Mouse (Mus musculus) hindbrain, postnatal 0 days (tissue): ENCODE measurements around the gene Mmp28. TPM values are rescaled to one million over a fixed set of nuclear protein-coding genes. Genes with fewer than 3 reads are reported as not detected.

Experiments used
- ATAC-seq: fragments of 200-750 bp; cut with Nextera tagmentation; 2 replicates; pipeline ENCODE4 v1.8.0; 2017; ENCODE audit warnings: mild to moderate bottlenecking, moderate TSS enrichment, moderate library complexity
- DNase-seq: peaks from one replicate; pipeline ENCODE4 v3.0.0-alpha.2; 2015; ENCODE audit warnings: low spot score
- H3K27ac ChIP-seq: fragments of 300-500 bp; sonication (generic); 2 replicates; pipeline ENCODE4 v1.5.1; 2014; ENCODE audit warnings: mild to moderate bottlenecking
- H3K27me3 ChIP-seq: fragments of 300-500 bp; sonication (generic); 2 replicates; pipeline ENCODE4 v1.6.1; 2014; ENCODE audit warnings: low read length, mixed read lengths; ENCODE audit not compliant: insufficient read depth
- H3K36me3 ChIP-seq: fragments of 300-500 bp; sonication (generic); 2 replicates; pipeline ENCODE4 v1.6.1; 2014; ENCODE audit warnings: low read length, mixed read lengths; ENCODE audit not compliant: insufficient read depth
- H3K4me1 ChIP-seq: fragments of 300-500 bp; sonication (generic); 2 replicates; pipeline ENCODE4 v1.6.1; 2014; ENCODE audit warnings: antibody characterized with exemption, low read length, mixed read lengths; ENCODE audit not compliant: insufficient read depth
- H3K4me2 ChIP-seq: fragments of 300-500 bp; sonication (generic); 2 replicates; pipeline ENCODE4 v1.6.1; 2014; ENCODE audit warnings: low read depth, mild to moderate bottlenecking, low read length, moderate library complexity, mixed read lengths
- H3K4me3 ChIP-seq: fragments of 300-500 bp; sonication (generic); 2 replicates; pipeline ENCODE4 v1.5.1; 2014; ENCODE audit warnings: low read length
- H3K9ac ChIP-seq: fragments of 300-500 bp; sonication (generic); replicated peaks from 2 replicates; pipeline ENCODE4 v1.6.1; 2014; ENCODE audit warnings: mild to moderate bottlenecking, low read length, moderate library complexity, mixed read lengths
- H3K9me3 ChIP-seq: fragments of 300-500 bp; sonication (generic); 2 replicates; pipeline ENCODE4 v1.6.1; 2016; ENCODE audit warnings: low read length, mixed read lengths
- CTCF ChIP-seq: IDR thresholded peaks from 2 replicates; pipeline ENCODE4 v1.5.1; 2016; ENCODE audit warnings: antibody characterized with exemption, control low read depth, low read depth
- WGBS: fragments of 180-500 bp; shearing (Covaris S2); extraction: QIAGEN DNeasy Blood & Tissue Kit; methylation state at CpG from one replicate; pipeline ENCODE4 v1.1.7; 2014; 5-methylcytosine and 5-hydroxymethylcytosine counted together
- polyA plus RNA-seq: library from polyadenylated mRNA; unstranded; fragments of >200 nt; fragmentation: Nextera tagmentation; extraction: Ambion mirVana; gene quantifications from 2 replicates; pipeline ENCODE4 v1.2.1, GENCODE M21; 2015
- total RNA-seq: library from RNA; depleted of rRNA; stranded (reverse); fragments of >200 nt; gene quantifications from 2 replicates; pipeline ENCODE4 v1.2.3, GENCODE M21; 2014

Gene Mmp28
- total and polyA plus RNA-seq, 2 experiments from 2014 or later = 2.6 to 9.1 TPM

DNA sequence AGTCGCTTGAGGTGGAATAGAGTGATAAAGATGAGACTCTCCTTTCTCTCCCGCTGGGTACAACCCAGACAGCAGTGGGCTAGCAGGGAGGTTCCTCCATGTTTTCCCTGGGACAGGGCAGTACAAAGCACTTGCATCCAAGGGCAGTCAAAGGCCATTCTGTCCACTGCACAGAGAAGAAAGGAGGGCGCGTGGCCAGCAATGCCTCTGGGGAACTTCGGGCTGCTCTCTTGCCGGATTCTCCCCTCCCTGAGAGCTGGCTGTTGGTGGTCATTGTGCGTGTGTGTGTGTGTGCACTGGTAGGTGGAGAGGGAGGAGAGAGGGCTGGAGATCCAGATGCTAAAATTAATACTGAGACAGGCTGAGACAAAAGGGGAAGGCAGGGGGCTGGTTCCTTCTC, 21.6 kb downstream of the Mmp28 start:
- ATAC-seq = no peak
- H3K4me2 ChIP-seq = peak overlapping the region; percentile 73

GRCm38 (mm10) chr11:83440081-83441064, 22.5 kb downstream of the Mmp28 start:
- Histone ChIP-seq H3K9me3 (no peaks in the 10 kb centered on the region), H3K4me2 (peak overlapping the region; percentile 73), H3K4me3 (peak overlapping the region; percentile 58), H3K36me3 (no peaks in the 10 kb centered on the region), H3K4me1 (0 out of 2 replicates have a peak, but pooled peaks cover 3% of the 10 kb centered on the region), H3K9ac (peak overlapping the region; percentile 43), H3K27ac (no peak overlapping the region), H3K27me3 (peaks cover 25% of the 10 kb centered on the region)
- ATAC-seq (peak; percentile 93), DNase-seq (peak; percentile 97)
- peak; percentile 98 for TF ChIP-seq CTCF
- under 1% methylated on average over 61 of the region's 75 CpGs for WGBS

More for the DNA sequence above, 21.6 kb downstream of the Mmp28 start:
- 33% methylated on average over 7 of the region's 7 CpGs for WGBS
- no peak overlapping the region for H3K27ac ChIP-seq
- H3K9ac ChIP-seq = no peak overlapping the region
- 0 out of 2 replicates have a peak, but pooled peaks cover 3% of the 10 kb centered on the region for H3K4me1 ChIP-seq
- peak overlapping the region; percentile 58; the same call in 1 of the 2 replicates for H3K4me3 ChIP-seq
- no peaks in the 10 kb centered on the region for H3K9me3 ChIP-seq
- no peaks in the 10 kb centered on the region for H3K36me3 ChIP-seq
- peaks cover 26% of the 10 kb centered on the region for H3K27me3 ChIP-seq
- no peak for DNase-seq
- TF ChIP-seq CTCF = no peak

GRCm38 (mm10) chr11:83439426-83440060, 23.3 kb downstream of the Mmp28 start:
- 0 out of 2 replicates have a peak, but pooled peaks cover 3% of the 10 kb centered on the region for H3K4me1 ChIP-seq
- H3K9me3 ChIP-seq = no peaks in the 10 kb centered on the region
- WGBS = 32% methylated on average over 11 of the region's 11 CpGs
- no peak overlapping the region for H3K27ac ChIP-seq
- no peaks in the 10 kb centered on the region for H3K36me3 ChIP-seq
- ATAC-seq (no peak), DNase-seq (no peak)
- H3K4me3 ChIP-seq = peak overlapping the region; percentile 58
- peaks cover 16% of the 10 kb centered on the region for H3K27me3 ChIP-seq
- TF ChIP-seq CTCF = no peak
- peak overlapping the region; percentile 73 for H3K4me2 ChIP-seq
- no peak overlapping the region for H3K9ac ChIP-seq

DNA sequence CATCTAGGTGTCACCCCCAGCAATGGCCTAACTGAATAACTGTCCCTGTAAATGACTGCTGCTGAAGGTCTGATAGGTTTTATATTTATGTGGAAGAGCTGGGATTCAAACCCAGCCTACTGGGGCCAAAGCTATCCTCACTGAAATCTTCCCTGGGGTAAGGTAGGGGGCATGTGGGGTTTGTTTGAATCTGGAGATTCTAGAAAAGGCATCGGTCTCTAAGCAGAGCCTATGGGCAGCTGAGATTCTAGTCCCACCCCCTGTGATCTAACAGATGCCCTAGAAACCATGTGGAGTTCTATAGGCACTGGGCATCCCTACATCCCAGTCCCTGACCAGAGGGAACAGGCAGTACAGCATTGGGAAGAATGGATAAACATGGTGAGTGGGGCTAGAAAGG, 25.5 kb downstream of the Mmp28 start, which contains the start of gene 1700020L24Rik:
1700020L24Rik (plus strand) TSS at position 301 of the 400 bp plus-strand sequence.
- Histone ChIP-seq H3K4me1 (0 out of 2 replicates have a peak, but pooled peaks cover 3% of the 10 kb centered on the region), H3K27me3 (0 out of 2 replicates have a peak, but pooled peaks cover 6% of the 10 kb centered on the region), H3K9me3 (no peaks in the 10 kb centered on the region), H3K9ac (no peak within 1 kb of the TSS), H3K27ac (no peak within 1 kb of the TSS), H3K4me2 (no peak within 1 kb of the TSS), H3K4me3 (no peak within 1 kb of the TSS), H3K36me3 (no peaks in the 10 kb centered on the region)
- no peak for ATAC-seq
- 93% methylated on average over 1 of the region's 1 CpGs for WGBS
- TF ChIP-seq CTCF = no peak
- no peak for DNase-seq

DNA sequence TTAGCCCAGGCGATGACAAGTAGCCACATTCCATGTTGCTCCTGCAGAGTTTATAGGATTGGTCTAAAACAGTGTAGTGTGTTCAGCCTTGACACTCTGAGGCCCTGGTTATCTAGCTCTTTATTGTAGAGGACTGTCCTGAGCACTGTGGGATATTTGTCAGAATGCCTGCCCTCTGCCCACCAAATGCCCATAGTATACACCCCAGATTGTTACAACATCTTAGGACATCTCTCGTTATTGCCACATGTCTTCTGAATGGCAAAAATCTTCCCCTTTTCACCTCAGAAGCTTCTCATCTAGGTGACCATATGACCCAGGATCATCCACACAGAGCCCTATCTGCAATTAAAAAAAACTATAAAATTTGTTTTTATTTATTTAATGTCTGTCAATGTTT, 30.3 kb downstream of the Mmp28 start:
- Histone ChIP-seq H3K9me3 (no peaks in the 10 kb centered on the region), H3K4me3 (no peak overlapping the region), H3K9ac (no peak overlapping the region), H3K4me2 (no peak overlapping the region), H3K27ac (no peak overlapping the region), H3K36me3 (no peaks in the 10 kb centered on the region), H3K27me3 (no peaks in the 10 kb centered on the region), H3K4me1 (no peaks in the 10 kb centered on the region)
- no peak for ATAC-seq
- DNase-seq = no peak
- 79% methylated on average over 2 of the region's 2 CpGs for WGBS
- TF ChIP-seq CTCF = no peak

DNA sequence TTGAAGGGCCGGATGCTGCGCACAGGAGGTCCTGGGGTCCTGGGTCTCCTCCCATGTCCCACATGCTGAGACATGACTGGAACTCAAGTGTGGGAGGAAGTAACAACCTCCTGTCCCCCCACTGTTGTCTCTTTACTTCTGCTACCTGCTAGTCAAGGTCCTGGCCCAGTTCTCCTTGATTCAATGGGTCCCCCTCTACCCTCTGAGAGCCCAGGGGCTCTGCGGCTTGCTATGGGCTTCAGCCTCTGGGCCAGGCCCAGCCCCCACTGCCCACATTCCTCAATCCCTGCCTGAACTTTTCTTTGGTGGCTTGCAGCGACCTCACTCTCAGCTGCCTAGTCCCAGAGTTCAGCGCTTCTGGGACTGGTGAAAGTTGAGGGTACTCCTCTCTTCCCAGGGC, 33.5 kb downstream of the Mmp28 start, which contains the start of gene Gas2l2:
Gas2l2 (minus strand) TSS at position 101 of the 400 bp plus-strand sequence.
- Histone ChIP-seq H3K4me1 (no peaks in the 10 kb centered on the region), H3K4me2 (0 out of 2 replicates have a peak within 1 kb of the TSS, but pooled peaks have one; percentile 4), H3K9ac (0 out of 2 replicates have a peak within 1 kb of the TSS, but pooled peaks have one; percentile 9), H3K36me3 (no peaks in the 10 kb centered on the region), H3K4me3 (no peak within 1 kb of the TSS), H3K27ac (no peak within 1 kb of the TSS), H3K9me3 (no peaks in the 10 kb centered on the region), H3K27me3 (no peaks in the 10 kb centered on the region)
- no peak for TF ChIP-seq CTCF
- DNase-seq = no peak
- WGBS = 43% methylated on average over 5 of the region's 5 CpGs
- ATAC-seq = no peak
